Mouse (Mus musculus) midbrain, embryonic 13.5 days (tissue): ENCODE data around the gene Pmis2. TPM values are rescaled to one million over a fixed set of nuclear protein-coding genes. Genes with fewer than 3 reads are reported as not detected.

ENCODE experiments used
- ATAC-seq: fragments of 200-750 bp; cut with Nextera tagmentation; 2 replicates; pipeline ENCODE4 v1.8.0; 2017; ENCODE audit warnings: mild to moderate bottlenecking, moderate TSS enrichment, moderate library complexity
- H3K27ac ChIP-seq: fragments of 300-500 bp; sonication (generic); 2 replicates; pipeline ENCODE4 v1.5.1; 2015; ENCODE audit warnings: inconsistent platforms, mild to moderate bottlenecking, moderate library complexity
- H3K27me3 ChIP-seq: fragments of 300-500 bp; sonication (generic); 2 replicates; pipeline ENCODE4 v1.6.1; 2015; ENCODE audit warnings: mild to moderate bottlenecking, inconsistent platforms
- H3K36me3 ChIP-seq: fragments of 300-500 bp; sonication (generic); 2 replicates; pipeline ENCODE4 v1.6.1; 2015; ENCODE audit warnings: mild to moderate bottlenecking, inconsistent platforms
- H3K4me1 ChIP-seq: fragments of 300-500 bp; sonication (generic); replicated peaks from 2 replicates; pipeline ENCODE4 v1.6.1; 2015; ENCODE audit warnings: inconsistent platforms
- H3K4me2 ChIP-seq: fragments of 300-500 bp; sonication (generic); replicated peaks from 2 replicates; pipeline ENCODE4 v1.6.1; 2015; ENCODE audit warnings: moderate library complexity, mild to moderate bottlenecking, inconsistent platforms
- H3K4me3 ChIP-seq: fragments of 300-500 bp; sonication (generic); replicated peaks from 2 replicates; pipeline ENCODE4 v1.5.1; 2015; ENCODE audit warnings: mild to moderate bottlenecking, inconsistent platforms
- H3K9ac ChIP-seq: fragments of 300-500 bp; sonication (generic); replicated peaks from 2 replicates; pipeline ENCODE4 v1.6.1; 2015; ENCODE audit warnings: mild to moderate bottlenecking, inconsistent platforms
- H3K9me3 ChIP-seq: fragments of 300-500 bp; sonication (generic); 2 replicates; pipeline ENCODE4 v1.6.1; 2016; ENCODE audit warnings: mild to moderate bottlenecking, inconsistent platforms
- WGBS: fragments of 180-500 bp; shearing (Covaris S2); methylation state at CpG from one replicate; pipeline ENCODE4 v1.1.7; 2015; 5-methylcytosine and 5-hydroxymethylcytosine counted together
- polyA plus RNA-seq: library from polyadenylated mRNA; unstranded; fragments of >200 nt; fragmentation: Nextera tagmentation; extraction: Ambion mirVana; gene quantifications from 2 replicates; pipeline ENCODE4 v1.2.1, GENCODE M21; 2015

Gene Pmis2
- polyA plus RNA-seq, 1 experiment from 2014 or later, result not detected

DNA sequence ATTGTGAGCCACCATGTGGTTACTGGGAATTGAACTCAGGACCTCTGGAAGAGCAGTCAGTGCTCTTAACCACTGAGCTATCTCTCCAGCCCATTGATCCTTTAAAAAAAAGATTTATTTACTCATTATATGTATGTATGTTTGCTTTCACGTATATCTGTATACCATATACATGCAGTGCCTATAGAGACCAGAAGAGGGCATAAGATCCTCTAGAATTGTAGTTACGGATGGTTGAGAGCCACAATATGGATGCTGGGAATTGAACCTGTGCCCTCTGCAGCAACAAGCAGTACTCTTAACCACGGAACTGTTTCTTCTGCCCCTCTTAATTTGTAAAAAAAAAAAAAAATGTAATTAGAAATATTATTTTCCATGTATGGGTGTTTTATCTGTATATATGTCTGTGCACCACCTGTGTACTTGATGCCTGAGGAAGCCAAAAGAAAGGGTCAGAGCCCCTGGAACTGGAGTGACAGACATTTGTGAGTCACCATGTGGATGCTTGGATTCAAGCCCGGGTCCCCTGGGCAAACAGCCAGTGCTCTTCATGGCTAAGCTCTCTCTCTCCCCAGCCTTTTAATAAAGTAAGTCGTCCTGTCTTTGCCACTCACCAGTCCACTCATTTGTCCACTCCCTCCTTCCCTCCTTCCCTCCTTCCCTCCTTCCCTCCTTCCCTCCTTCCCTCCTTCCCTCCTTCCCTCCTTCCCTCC, 7.0 kb upstream of the Pmis2 start:
- no peak overlapping the region for H3K4me2 ChIP-seq
- H3K27ac ChIP-seq, result no peak overlapping the region
- H3K9me3 ChIP-seq, result no peaks in the 10 kb centered on the region
- H3K27me3 ChIP-seq, result no peaks in the 10 kb centered on the region
- no peaks in the 10 kb centered on the region for H3K4me1 ChIP-seq
- H3K9ac ChIP-seq, result no peak overlapping the region
- no peak for ATAC-seq
- WGBS, result 65% methylated on average over 5 of the region's 5 CpGs
- no peaks in the 10 kb centered on the region for H3K36me3 ChIP-seq
- H3K4me3 ChIP-seq, result no peak overlapping the region

DNA sequence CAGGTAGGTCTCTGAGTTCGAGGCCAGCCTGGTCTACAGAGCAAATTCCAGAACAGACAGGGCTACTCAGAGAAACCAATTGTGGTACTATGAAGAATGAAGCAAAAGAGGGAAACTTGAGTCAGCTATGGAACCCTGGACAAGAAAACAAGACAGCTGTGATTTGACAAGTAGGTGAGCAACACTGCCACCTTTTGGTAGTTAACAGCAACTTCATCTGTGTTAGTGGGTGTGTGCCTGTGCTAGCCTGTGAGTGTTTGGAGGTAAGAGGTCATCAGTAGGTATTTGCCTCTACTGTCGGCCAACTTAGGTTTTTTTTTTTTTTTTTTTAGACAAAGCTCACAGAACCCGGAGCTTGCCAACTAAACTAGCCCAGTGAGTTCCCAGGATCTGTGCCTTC, 2.2 kb downstream of the Pmis2 start:
- Histone ChIP-seq H3K9me3 (no peaks in the 10 kb centered on the region), H3K4me3 (no peak overlapping the region), H3K4me2 (no peak overlapping the region), H3K27me3 (peaks cover 6% of the 10 kb centered on the region; the same call in 1 of the 2 replicates), H3K36me3 (no peaks in the 10 kb centered on the region), H3K4me1 (peaks cover 10% of the 10 kb centered on the region), H3K27ac (no peak overlapping the region), H3K9ac (no peak overlapping the region)
- ATAC-seq, result no peak
- WGBS, result 39% methylated on average over 3 of the region's 3 CpGs

DNA sequence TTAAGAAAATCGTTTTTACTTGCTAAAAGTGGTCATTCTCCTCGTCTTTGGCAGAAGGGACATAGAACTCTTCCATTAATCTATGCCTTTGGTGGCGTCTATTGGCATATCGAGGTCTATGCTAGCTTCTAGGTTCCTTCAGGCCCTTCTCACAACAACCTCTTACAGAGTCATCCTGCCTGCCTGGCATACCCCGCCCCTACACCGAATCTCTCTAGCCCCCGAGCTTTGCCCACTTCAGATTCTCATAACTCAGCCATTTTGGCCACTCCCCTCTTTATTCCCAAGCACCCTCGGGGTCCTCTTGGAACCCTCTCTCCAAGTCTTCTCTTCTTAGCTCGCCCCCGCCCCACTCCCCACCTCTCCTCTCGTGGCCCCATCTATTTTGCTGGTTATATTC, 6.1 kb downstream of the Pmis2 start:
- Histone ChIP-seq H3K9ac (peak overlapping the region; percentile 73), H3K27ac (peak overlapping the region; percentile 72), H3K27me3 (peaks cover 6% of the 10 kb centered on the region; the same call in 1 of the 2 replicates), H3K4me3 (peak overlapping the region; percentile 62), H3K4me2 (peak overlapping the region; percentile 85), H3K36me3 (peaks cover 15% of the 10 kb centered on the region; the same call in 1 of the 2 replicates), H3K4me1 (peaks cover 14% of the 10 kb centered on the region), H3K9me3 (no peaks in the 10 kb centered on the region)
- 6% methylated on average over 11 of the region's 11 CpGs for WGBS
- peak; percentile 80 for ATAC-seq

DNA sequence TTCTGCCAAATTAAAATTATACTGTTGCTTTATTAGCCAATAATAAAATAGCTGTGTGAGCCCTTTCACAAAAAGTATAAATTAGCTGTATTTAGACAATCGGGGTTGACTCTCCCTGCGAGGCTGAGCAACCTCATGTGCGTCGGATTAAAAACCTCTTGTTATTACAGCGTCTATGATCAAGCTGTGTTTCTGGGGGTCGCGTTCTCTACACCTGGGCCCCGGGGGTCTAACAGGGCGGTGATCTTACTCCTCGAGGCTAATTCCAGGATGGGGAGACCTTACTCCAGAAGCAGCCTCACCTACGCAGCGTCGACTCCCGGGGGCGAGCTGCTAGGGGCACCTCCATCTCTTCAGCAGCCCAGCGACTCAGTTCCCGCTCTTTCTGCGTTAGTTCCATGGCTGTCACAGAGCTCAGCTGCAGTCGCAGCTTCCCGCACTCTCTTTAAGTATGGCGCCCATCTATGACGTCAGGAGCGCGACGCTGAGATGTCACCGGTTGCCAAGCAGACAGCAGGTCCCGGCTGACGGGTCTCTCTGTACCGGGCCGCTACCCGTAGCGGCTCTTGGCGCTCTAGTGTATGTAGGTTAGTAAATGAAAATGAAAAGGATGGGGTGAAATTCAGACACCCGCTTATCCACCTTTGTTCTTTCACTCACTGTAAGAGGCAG, 6.7 kb downstream of the Pmis2 start, which contains the start of gene Haus5:
Gene Haus5 (minus strand): TSS at position 466 of the 672 bp plus-strand sequence.
- ATAC-seq, result peak; percentile 97
- under 1% methylated on average over 34 of the region's 34 CpGs for WGBS
- peak within 1 kb of the TSS; percentile 73 for H3K9ac ChIP-seq

DNA sequence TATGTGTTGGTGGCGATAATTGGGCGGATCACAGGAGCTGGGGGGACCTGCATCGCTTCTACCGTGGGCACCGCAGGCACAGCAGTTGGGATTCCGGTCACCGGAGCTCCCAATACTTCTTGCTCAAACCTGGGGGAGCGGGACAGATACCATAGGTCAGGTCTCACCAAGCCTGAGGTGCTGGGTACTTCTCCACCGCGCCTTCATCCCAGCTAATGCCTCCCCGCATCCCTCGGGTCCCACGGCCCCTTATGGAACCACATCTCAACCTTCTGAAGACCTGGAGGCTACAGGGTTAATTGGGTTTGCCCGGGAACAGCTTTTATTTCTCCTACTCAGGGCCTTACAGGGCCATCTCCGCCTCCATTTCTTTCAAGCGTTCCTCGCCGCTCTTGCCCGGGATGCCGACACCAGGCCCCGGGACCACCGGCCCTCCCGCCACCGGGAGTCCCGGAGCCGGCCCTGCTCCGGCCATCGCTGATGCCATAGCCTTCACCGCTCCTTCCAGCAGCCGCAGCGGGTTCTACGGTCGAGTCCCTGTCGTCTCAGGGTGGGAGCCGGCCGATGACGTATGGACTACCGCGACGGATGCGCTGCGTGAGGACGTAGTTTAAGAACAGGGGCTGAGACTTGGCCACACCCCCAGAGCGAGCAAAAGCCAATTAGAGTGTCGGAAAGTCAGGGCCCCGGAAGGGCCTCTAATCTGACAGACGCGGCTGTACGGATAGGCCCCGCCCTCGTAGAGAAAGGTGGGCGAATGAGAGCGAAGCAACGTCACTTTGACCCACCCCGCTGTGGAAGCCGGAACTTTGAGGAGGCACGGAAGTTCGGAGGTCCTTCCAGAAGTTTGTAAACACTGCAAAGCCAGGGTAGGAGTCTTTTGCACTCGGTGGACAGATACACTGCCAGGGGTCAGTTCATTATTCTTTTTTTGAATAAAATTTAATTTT, 21.5 kb downstream of the Pmis2 start, which contains the start of gene Rbm42:
Gene Rbm42 (minus strand): TSS at position 727 of the 950 bp plus-strand sequence.
- Histone ChIP-seq H3K4me1 (peaks cover 15% of the 10 kb centered on the region), H3K4me2 (peak within 1 kb of the TSS; percentile 97), H3K9ac (peak within 1 kb of the TSS; percentile 90), H3K27me3 (no peaks in the 10 kb centered on the region), H3K4me3 (peak within 1 kb of the TSS; percentile 88), H3K36me3 (peaks cover 63% of the 10 kb centered on the region), H3K9me3 (no peaks in the 10 kb centered on the region), H3K27ac (peak within 1 kb of the TSS; percentile 77)
- WGBS, result 2% methylated on average over 59 of the region's 59 CpGs
- peak; percentile 99 for ATAC-seq

More for the DNA sequence above, 6.7 kb downstream of the Pmis2 start, which contains the start of gene Haus5:
- H3K27ac ChIP-seq, result peak within 1 kb of the TSS; percentile 72
- H3K4me2 ChIP-seq, result peak within 1 kb of the TSS; percentile 85
- H3K4me3 ChIP-seq, result peak within 1 kb of the TSS; percentile 62
- peaks cover 22% of the 10 kb centered on the region for H3K36me3 ChIP-seq
- peaks cover 6% of the 10 kb centered on the region; the same call in 1 of the 2 replicates for H3K27me3 ChIP-seq
- peaks cover 14% of the 10 kb centered on the region for H3K4me1 ChIP-seq
- no peaks in the 10 kb centered on the region for H3K9me3 ChIP-seq

DNA sequence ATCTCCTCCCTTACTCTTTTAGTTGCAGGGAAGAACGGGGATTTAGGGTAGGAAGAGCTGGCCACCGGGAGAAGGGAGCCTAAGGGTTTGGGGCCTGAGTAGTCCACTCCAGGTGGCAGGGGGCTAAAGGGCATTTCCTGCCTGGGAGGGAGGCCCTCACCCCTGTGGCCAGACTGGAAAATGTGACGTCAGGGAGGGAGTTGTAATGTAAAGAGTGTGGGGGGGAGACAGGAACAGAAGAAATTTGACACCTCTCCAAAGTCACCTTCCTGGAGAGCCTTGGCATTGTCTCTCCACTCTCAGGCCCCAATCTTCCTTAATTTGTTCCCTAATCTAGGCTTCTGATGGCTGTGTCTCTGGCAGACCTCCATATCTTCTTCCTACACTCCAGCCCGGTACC, 32.3 kb downstream of the Pmis2 start:
- ATAC-seq, result no peak
- WGBS, result 37% methylated on average over 4 of the region's 4 CpGs
- Histone ChIP-seq H3K9ac (no peak overlapping the region), H3K27ac (no peak overlapping the region), H3K4me2 (no peak overlapping the region), H3K36me3 (peaks cover 45% of the 10 kb centered on the region), H3K4me3 (no peak overlapping the region), H3K9me3 (no peaks in the 10 kb centered on the region), H3K4me1 (peaks cover 6% of the 10 kb centered on the region), H3K27me3 (peaks cover 37% of the 10 kb centered on the region)

DNA sequence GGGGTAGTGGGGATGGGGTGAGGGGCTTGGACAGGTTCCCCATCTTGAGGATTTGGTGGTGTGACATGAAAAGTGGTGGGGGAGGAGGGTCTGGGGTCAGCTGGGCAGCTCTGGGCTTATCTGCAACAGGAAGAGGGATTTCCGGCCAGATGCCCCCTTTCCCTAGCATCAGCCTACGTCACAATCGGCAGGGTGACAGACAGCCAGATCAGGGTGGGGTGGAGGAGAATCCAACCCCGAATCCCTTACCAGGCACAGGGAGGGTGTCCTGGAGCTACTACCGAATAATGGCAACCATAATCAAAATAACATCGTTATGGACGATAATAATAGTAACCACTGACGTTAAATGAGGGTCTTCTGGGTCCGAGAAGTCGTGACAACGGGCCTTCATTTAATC, 35.0 kb downstream of the Pmis2 start:
- H3K4me2 ChIP-seq, result no peak overlapping the region
- no peak overlapping the region for H3K4me3 ChIP-seq
- H3K27ac ChIP-seq, result no peak overlapping the region
- WGBS, result 25% methylated on average over 11 of the region's 11 CpGs
- H3K9me3 ChIP-seq, result no peaks in the 10 kb centered on the region
- ATAC-seq, result no peak
- H3K9ac ChIP-seq, result no peak overlapping the region
- H3K27me3 ChIP-seq, result peaks cover 64% of the 10 kb centered on the region
- peaks cover 6% of the 10 kb centered on the region for H3K4me1 ChIP-seq
- H3K36me3 ChIP-seq, result peaks cover 18% of the 10 kb centered on the region

DNA sequence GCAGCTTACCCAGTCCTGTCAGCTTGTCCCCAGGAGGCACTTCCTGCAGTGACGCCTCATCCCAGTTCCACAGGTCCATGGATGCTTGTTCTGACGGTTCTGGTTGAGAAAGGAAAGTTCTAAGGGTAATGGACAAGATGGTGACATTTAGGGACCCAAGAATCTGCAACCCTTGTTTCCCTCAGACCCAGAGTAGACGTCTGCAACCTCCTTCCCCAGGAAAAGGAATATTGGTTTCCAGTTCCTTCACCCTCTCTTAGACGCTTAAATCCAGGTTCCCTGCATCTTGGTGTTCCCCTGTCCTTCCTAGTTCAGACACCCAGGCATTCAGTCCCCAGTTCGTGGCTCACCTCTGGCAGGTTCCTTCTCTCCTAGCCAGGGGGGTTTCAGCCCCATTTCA, 35.7 kb downstream of the Pmis2 start, which contains the start of gene Etv2:
Gene Etv2 (minus strand): TSS at position 101 of the 400 bp plus-strand sequence.
- ATAC-seq, result no peak
- Histone ChIP-seq H3K4me1 (peaks cover 6% of the 10 kb centered on the region), H3K27ac (no peak within 1 kb of the TSS), H3K27me3 (peaks cover 65% of the 10 kb centered on the region), H3K9me3 (no peaks in the 10 kb centered on the region), H3K4me2 (peak within 1 kb of the TSS; percentile 36), H3K36me3 (peaks cover 11% of the 10 kb centered on the region), H3K4me3 (0 out of 2 replicates have a peak within 1 kb of the TSS, but pooled peaks have one; percentile 4), H3K9ac (no peak within 1 kb of the TSS)
- 3% methylated on average over 5 of the region's 5 CpGs for WGBS

DNA sequence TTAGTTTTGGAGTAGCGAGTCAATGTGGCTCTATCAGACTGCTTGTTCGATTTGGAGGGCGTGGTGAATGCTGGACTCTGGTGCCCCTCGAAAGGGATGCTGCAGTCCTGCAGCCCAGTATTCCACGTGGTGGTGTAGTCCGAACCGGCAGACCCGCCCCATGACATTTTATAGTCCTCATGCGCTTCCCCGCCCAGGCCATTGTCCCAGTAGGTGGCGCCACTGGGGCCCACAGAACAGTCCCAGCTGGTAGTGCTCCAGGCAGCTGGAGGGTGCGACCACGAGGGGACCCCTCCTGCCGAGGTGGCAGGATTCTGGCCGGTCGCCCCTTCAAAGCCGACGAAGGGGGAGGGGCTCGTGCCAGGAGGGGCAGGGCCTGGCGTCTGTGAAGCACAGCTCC, 36.8 kb downstream of the Pmis2 start:
- H3K9ac ChIP-seq, result no peak overlapping the region
- 0 out of 2 replicates have a peak, but pooled peaks have one; percentile 62 for ATAC-seq
- H3K4me1 ChIP-seq, result peaks cover 6% of the 10 kb centered on the region
- H3K36me3 ChIP-seq, result no peaks in the 10 kb centered on the region
- no peaks in the 10 kb centered on the region for H3K9me3 ChIP-seq
- H3K27ac ChIP-seq, result no peak overlapping the region
- H3K4me2 ChIP-seq, result peak overlapping the region; percentile 36
- peaks cover 73% of the 10 kb centered on the region for H3K27me3 ChIP-seq
- WGBS, result under 1% methylated on average over 20 of the region's 20 CpGs
- H3K4me3 ChIP-seq, result 0 out of 2 replicates have a peak overlapping the region, but pooled peaks have one; percentile 4

DNA sequence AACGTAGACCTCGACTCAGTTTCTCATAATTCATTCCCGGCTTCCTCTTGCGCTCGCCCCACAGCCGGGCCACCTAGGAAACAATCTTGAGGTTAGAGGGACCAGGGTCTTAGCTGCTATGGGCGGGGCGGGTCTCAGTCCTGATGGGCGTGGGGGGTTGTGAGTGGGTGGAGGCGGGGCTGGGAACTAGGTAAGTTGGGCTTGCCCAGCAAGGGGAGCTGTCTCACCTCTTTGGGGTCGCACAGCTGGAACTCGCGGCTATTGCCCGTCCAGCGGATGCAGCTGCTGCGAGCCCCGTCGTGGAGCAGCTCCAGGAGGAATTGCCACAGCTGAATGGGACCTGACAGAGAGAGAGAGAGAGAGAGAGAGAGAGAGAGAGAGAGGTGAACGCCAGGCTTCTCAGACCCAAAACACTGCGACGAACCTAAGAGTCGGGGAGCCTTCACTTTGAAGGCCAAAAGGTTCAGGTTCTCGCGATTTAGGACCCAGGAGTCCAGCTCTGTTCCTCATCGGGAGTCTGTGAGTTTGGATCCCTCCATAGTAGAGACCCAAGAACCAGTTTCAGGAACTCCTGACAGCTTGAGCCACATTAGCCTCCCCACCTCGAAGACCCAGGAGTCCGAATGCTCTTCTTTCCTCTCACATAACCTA, 37.5 kb downstream of the Pmis2 start:
- 0 out of 2 replicates have a peak overlapping the region, but pooled peaks have one; percentile 4 for H3K4me3 ChIP-seq
- no peak overlapping the region for H3K4me2 ChIP-seq
- H3K27ac ChIP-seq, result no peak overlapping the region
- H3K4me1 ChIP-seq, result peaks cover 6% of the 10 kb centered on the region
- no peak overlapping the region for H3K9ac ChIP-seq
- H3K9me3 ChIP-seq, result no peaks in the 10 kb centered on the region
- peaks cover 77% of the 10 kb centered on the region for H3K27me3 ChIP-seq
- H3K36me3 ChIP-seq, result no peaks in the 10 kb centered on the region
- WGBS, result 5% methylated on average over 27 of the region's 27 CpGs
- ATAC-seq, result no peak

DNA sequence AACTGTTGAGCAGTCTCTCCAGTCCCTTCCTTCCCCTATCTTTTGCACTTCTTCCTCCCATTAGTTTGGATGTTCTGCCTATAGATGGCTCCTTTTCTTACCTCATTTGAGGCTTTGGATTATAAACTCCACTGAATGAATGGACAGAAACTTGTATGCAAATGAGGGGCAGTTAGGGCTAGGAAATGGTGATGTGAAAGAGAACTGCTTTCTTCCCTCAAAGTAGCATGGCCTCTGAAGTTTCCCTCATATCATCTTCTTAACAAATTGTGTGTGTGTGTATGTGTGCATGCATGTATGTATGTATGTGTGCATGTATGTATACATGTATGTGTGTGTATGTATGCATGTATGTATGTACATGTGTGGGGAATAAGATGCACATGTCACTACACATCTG, 42.4 kb downstream of the Pmis2 start:
- Histone ChIP-seq H3K4me1 (peaks cover 18% of the 10 kb centered on the region), H3K4me3 (no peak overlapping the region), H3K27ac (no peak overlapping the region), H3K36me3 (peaks cover 5% of the 10 kb centered on the region; the same call in 1 of the 2 replicates), H3K27me3 (peaks cover 48% of the 10 kb centered on the region), H3K4me2 (no peak overlapping the region), H3K9me3 (no peaks in the 10 kb centered on the region), H3K9ac (no peak overlapping the region)
- ATAC-seq, result no peak
